Mouse (Mus musculus) right cerebral cortex, postnatal 4 days (tissue): Measurements from ENCODE around the gene Sacm1l.

ENCODE experiments used
- DNase-seq: peaks from one replicate; pipeline ENCODE4 v3.0.0-alpha.2; 2022

Gene Sacm1l

DNA sequence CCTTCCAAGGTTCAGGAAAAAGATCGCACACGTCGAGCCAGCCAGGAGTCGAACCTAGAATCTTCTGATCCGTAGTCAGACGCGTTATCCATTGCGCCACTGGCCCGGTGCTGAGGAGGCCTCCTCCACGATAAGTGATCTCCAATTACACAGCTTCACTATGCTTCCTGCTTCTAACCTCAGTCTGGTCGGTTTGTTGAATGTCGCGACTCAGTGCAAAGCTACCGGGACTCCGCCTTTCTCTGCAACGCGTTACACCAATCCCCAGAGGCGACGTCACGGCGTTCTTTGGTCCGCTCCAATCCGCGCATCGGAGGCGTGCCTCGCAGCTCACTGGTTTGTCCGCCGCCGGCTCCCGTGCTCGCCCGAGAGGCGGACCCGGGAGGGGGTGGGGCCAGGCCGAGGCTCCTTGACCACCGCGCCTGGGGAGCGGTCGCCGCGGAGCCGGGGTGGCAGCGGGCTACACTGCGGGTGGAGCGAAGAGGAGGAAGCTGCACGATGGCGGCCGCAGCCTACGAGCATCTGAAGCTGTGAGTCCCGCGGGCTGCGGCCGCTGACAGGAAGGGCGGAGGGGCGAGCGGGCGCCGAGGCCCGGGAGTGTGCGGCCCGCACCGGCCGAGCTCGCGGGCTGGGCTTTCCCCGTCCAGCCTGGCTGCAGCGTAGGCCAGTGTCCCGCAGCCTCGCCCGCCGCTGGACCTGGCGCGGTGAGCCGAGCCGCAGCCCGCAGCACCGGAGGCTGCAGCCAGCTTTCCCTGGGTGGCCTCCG is at the start of gene Sacm1l:
TSS of gene Sacm1l (plus strand) at position 368 of the 766 bp plus-strand sequence.
- peak; percentile 96 for DNase-seq

DNA sequence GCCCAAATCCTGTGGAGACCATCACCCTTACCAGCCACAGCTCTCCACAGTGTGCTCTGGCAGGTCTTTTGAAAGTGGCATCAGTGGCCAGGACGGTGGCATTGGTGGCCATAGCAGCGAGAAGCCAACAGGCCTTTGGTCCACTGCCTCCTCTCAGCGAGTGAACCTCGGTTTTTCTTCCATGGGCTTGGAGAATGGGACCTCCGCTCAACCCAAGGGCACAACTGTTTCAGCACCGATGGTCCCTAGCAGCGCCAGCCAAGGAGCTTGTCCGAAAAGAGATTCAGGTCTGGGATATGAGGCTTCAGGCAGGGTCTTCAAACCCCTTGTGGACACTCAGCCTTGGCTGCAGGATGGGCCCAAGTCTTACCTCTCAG is 49.7 kb upstream of the Sacm1l start:
- DNase-seq: no peak

DNA sequence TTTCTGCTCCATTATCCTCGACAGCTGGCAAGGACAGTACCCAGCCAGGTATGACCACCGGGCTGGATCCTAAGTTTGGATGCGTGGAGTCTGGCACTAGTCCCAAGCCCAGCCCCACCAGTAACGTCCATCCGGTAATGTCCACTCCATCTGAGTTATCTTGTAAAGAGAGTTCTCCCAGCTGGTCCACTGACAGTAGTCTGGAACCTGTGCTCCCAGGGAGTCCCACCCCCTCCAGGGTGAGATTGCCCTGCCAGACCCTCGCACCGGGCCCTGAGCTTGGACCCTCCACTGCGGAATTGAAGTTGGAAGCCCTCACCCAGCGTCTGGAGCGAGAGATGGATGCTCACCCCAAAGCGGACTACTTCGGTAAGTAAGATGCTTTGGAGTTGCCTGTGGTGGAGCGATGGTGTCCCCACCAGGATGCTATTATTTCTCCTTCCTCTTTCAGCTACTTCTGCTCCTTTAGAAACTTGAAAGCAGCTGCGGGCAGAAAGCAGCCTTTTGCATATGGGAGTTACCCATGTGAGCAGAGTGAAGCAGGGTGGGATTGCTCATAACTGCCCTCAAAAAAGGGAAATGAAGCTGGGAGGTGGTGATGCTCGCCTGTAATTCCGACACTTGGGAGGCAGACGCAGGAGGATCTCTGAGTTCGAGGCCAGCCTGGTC is 49.2 kb upstream of the Sacm1l start:
- DNase-seq: no peak

GRCm38 (mm10) chr9:123481136-123481535 is 48.4 kb upstream of the Sacm1l start:
- no peak for DNase-seq

- DNase-seq: no peak
These were observed 46.0 kb upstream of the Sacm1l start for GRCm38 (mm10) chr9:123483598-123483997.

GRCm38 (mm10) chr9:123484830-123485229 is 44.7 kb upstream of the Sacm1l start:
- no peak for DNase-seq

DNA sequence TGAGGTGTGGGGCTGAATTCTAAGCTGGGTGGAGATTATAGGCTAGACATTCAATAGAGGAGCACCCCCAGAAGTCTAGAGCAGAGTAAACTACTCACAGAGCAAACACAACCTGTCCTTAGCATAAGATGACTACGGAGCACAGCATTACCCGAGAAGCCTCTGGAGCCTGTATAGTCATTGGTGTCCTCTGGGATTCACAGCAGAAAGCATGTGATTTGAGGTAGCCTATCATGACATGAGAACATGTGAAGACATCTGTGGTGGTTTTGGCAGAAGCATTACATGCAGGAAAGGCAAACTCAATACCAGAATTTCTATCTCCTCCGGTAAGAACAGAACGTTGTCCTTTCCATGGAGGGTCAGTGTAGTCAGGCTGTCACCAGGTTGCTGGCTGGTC is 44.0 kb upstream of the Sacm1l start:
- DNase-seq: no peak

GRCm38 (mm10) chr9:123486635-123487034 is 42.9 kb upstream of the Sacm1l start:
- DNase-seq: no peak

DNA sequence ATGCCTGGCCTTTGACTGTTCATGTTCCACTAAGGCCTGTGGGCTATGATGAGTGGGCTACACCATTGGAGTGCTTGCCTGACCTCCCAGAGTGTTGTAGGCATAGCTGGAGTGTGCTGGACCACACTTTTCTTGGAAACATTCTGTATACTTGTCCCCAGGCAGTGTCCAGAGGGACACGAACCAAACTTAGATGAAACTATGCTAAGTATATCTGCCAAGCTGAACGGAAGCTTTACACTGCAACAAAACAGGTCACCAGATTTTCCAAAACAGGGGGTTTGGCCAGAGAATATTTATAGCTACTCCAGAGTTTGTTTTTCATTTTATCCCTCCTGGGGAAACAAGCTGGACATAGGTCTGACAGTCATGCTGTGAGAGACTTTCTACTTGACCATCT is 40.5 kb upstream of the Sacm1l start:
- no peak for DNase-seq

GRCm38 (mm10) chr9:123489727-123490343 is 39.7 kb upstream of the Sacm1l start:
- DNase-seq: no peak

DNA sequence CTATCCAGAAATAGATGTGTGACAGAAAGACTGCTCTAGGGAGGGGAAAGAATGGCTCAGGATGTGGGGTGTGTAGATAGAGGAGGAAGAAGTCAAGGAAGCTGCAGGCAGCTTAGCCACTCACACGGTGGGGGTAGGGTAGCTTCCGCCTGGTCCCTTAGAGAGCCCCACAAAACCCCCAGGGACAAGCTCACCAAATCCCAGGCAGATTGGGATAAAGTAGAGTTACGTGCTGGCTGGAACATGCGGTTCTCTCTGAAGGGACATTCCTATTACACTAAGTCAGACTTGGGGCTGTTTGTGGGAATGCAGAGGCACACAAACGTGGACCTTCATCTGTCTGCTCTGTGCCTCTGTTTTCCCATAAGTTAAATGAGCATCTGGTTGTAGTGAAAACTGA is 38.6 kb upstream of the Sacm1l start:
- no peak for DNase-seq

GRCm38 (mm10) chr9:123491917-123492585 is 37.5 kb upstream of the Sacm1l start:
- DNase-seq: peak; percentile 69

DNA sequence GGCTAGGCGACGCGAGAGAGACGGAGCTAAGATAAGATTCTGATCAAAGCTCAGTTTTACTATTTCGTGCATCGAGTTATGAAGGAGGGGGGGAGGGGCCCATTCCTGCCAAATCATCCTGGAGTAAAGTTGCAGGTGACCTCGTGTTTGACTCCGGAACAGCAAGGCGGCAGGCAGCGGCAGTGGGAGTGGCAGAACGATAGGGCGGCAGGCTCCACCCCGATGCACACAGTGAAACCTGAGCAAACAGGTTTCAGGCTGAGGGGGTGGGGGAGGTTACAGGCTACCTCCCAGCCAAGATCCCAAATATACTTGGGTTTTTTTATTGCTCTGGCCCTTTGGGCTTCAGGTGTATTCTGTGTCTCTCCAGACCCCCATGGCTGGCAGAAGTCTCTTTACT is 32.9 kb upstream of the Sacm1l start:
- DNase-seq: no peak

GRCm38 (mm10) chr9:123497906-123498305 is 31.7 kb upstream of the Sacm1l start:
- no peak for DNase-seq

- DNase-seq: no peak
These were observed 29.1 kb upstream of the Sacm1l start for GRCm38 (mm10) chr9:123500480-123500879.

- no peak for DNase-seq
These were observed 26.3 kb upstream of the Sacm1l start for GRCm38 (mm10) chr9:123503171-123503834.

DNA sequence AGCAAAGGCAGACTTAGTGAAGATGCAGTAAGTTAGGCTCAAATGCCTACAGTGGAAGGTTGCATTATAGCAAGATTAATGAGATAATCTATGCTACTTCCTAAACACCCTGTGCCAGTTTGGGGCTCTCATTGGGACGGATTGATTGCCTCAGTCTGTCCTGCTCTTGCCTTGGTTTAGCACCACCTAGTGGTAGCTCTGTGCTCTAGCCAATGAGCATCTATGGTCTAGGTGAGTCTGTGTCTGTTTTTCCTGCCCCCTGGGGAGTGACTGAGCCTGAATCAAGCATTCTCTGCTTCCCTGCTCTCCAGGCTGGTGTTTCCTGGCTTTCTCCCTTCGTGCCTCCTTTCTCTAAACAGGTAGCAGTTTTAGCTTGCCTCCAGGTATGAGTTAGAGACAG is 25.2 kb upstream of the Sacm1l start:
- no peak for DNase-seq

DNA sequence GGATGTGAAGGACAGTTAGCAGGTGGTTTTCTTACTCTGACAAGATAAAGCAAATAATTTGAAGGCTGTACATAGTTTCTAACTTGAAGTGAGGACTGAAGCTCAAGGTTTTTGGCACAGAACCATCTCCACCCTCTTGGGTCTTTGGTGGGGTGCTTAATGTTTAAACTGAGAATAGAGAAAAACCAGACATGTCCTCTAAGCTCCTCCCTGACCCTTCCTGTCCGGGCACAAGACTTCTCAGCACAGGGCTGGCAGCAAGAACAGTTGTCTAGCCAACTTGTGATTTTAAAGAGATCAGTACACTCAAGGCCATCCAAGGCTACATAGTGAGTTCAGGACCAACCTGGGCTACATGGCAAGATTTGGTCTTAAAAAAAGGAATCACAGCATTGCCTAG is 24.0 kb upstream of the Sacm1l start:
- DNase-seq: no peak

DNA sequence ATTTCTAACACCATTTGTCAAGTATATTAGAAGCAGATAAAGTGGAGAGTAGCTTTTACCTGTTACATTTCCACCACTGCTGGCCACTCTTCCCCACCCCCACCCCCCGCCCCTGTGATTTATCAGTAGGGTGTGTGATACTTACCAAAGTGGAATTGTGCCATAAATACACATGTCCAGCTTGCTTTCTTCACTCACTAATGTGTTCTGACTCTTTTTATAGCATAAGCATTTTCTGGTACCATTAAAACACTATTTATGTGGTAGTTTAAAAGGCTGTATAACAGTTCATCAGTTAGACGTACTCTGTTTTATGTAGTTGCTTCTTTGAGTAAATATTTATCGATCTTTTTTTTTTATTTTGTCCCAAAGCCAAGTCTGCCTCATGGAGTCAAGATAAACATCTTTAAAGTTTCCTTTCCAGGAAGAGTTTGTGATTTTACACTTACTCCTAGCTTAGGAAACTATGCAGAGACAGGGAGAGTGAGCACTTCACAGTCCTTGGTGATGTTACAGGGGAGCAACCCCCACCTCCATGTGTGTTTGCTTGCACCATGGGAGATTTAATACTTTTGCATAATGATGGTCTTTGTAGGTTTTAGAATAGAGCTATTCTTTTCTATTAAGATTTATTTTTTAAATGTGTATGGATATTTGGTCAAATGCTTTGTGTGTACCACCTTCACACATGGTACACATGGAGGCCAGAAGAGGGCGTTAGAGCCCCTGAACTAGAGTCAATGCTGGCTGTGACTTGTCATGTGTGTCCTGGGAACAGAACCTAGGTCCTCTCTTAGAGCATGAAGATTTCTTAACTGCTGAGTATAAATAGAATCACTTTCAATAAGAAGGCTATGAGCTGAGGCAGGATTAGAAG is 23.1 kb upstream of the Sacm1l start:
- no peak for DNase-seq

GRCm38 (mm10) chr9:123507380-123507779 is 22.2 kb upstream of the Sacm1l start:
- DNase-seq: no peak

- DNase-seq: no peak
These were observed 20.6 kb upstream of the Sacm1l start for GRCm38 (mm10) chr9:123508986-123509385.
